Mouse (Mus musculus) kidney, adult 2 months (tissue): Measurements from ENCODE around the gene Gm9821. TPM values are rescaled to one million over a fixed set of nuclear protein-coding genes. Genes with fewer than 3 reads are reported as not detected.
A peak's percentile ranks its signal among the peaks of the same experiment; 100 is the strongest.

Experiments used
- DNase-seq: peaks from one replicate; pipeline ENCODE4 v3.0.0; 2021
- H3K27ac ChIP-seq: fragments of 200-500 bp; 2 replicates; pipeline ENCODE4 v1.5.1; 2012; ENCODE audit warnings: low read depth, low read length, control low read depth, inconsistent platforms; ENCODE audit not compliant: insufficient read depth
- H3K27me3 ChIP-seq: fragments of 200-500 bp; replicated peaks from 2 replicates; pipeline ENCODE4 v1.6.1; 2012; ENCODE audit warnings: mild to moderate bottlenecking, moderate library complexity, low read length, inconsistent platforms; ENCODE audit not compliant: control insufficient read depth, insufficient read depth
- H3K36me3 ChIP-seq: fragments of 200-500 bp; 2 replicates; pipeline ENCODE4 v1.6.1; 2012; ENCODE audit warnings: mild to moderate bottlenecking, moderate library complexity, low read length, inconsistent platforms; ENCODE audit not compliant: control insufficient read depth, insufficient read depth
- H3K4me1 ChIP-seq: fragments of 200-500 bp; 2 replicates; pipeline ENCODE4 v1.6.1; 2011; ENCODE audit warnings: low read length; ENCODE audit not compliant: control insufficient read depth, insufficient read depth
- H3K4me3 ChIP-seq: fragments of 200-500 bp; 2 replicates; pipeline ENCODE4 v1.5.1; 2011; ENCODE audit warnings: mild to moderate bottlenecking, low read depth, low read length, control low read depth; ENCODE audit not compliant: insufficient read depth
- CTCF ChIP-seq: fragments of 200-500 bp; conservative IDR thresholded peaks from 2 replicates; pipeline ENCODE4 v1.5.1; 2011; ENCODE audit warnings: low read depth, mild to moderate bottlenecking, control low read depth, low read length, moderate library complexity, mixed read lengths; ENCODE audit not compliant: insufficient read depth, insufficient read length
- POLR2A ChIP-seq: fragments of 200-500 bp; IDR thresholded peaks from one replicate; pipeline ENCODE4 v1.6.1; 2011; ENCODE audit warnings: low read depth, low read length, control low read depth
- WGBS: fragments of 180-500 bp; shearing (Covaris S2); methylation state at CpG from one replicate; pipeline ENCODE4 v1.1.7; 2018; 5-methylcytosine and 5-hydroxymethylcytosine counted together
- polyA plus RNA-seq: library from polyadenylated mRNA; depleted of rRNA; stranded (reverse); fragments of >200 nt; gene quantifications from 2 replicates; pipeline ENCODE4 v1.2.3, GENCODE M21; 2012

Gm9821 gene
- polyA plus RNA-seq, 1 experiment: not detected

DNA sequence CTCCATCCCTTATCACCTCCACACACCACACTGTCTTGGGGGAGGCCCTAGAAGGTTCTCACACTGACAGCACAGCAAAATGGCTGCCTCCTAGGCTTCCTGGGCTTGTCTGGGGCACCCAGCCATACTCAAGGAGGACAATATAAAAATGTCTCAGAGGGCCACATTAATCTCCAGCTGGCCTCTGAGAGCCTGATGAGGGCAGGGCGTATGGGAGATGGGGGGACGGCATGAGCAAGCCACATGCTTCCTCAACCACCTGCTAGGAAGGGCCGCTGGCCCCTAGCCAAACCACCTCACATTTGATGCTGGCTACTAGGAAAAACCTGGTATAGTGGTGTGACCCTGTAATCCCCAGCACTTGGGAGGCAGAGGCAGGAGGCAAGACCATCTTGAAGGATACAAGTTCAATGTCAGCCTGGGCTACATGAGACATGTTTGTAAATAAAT lies 3.3 kb downstream of the Gm9821 start:
- no peak for DNase-seq
- no peak for TF ChIP-seq POLR2A
- no peak for TF ChIP-seq CTCF
- WGBS: 63% methylated on average over 3 of the region's 3 CpGs
- Histone ChIP-seq H3K4me1 (peaks cover 14% of the 10 kb centered on the region), H3K36me3 (no peaks in the 10 kb centered on the region), H3K4me3 (no peak overlapping the region), H3K27ac (no peak overlapping the region; the same call in 1 of the 2 replicates), H3K27me3 (no peaks in the 10 kb centered on the region)

DNA sequence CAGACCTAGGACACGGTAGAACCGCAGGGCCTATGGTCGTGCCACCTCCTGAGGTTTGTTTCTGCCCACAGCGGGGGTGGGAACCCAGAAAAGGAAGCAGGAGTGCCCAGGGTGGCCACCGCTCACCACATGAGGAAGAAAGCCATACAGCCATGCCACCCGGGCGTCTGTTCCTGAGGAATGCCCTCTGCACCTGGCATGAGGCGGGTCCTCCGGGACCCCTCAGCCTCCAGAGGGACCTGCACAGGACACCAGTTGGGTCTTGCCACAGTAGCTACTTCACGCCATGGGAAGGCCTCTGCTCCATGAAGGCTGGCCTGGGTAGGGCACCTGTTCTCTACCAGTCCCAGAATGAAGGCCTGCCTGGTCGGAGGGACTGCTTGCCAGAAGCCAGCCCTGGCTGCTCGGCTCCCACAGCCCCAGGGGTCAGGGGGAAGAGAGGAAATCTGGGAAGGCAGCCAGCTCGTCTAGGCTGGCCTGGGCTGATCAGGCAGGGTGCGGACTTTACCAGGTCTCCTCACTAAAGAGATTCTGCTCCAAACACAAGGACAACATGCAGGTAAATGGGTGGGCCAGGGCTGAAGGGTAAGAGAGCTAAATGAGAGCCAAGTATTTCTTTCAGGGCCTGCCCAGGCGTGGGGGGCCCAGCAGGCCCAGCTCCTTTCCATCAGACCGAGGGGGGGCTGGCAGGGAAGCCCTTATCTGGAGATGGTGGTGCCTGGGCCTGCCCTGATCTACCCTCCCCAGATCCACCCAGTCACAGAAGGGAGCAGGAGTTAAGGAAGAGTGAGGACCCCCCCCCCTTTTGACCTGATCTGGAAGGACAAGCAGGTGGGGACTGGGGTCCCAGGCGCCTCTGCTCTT lies 4.1 kb downstream of the Gm9821 start:
- no peaks in the 10 kb centered on the region for H3K36me3 ChIP-seq
- TF ChIP-seq POLR2A (no peak), CTCF (no peak)
- H3K4me3 ChIP-seq: peak overlapping the region; percentile 7; the same call in 1 of the 2 replicates
- peak overlapping the region; percentile 54 for H3K27ac ChIP-seq
- H3K27me3 ChIP-seq: no peaks in the 10 kb centered on the region
- DNase-seq: peak; percentile 89
- H3K4me1 ChIP-seq: peaks cover 14% of the 10 kb centered on the region
- 36% methylated on average over 17 of the region's 17 CpGs for WGBS

DNA sequence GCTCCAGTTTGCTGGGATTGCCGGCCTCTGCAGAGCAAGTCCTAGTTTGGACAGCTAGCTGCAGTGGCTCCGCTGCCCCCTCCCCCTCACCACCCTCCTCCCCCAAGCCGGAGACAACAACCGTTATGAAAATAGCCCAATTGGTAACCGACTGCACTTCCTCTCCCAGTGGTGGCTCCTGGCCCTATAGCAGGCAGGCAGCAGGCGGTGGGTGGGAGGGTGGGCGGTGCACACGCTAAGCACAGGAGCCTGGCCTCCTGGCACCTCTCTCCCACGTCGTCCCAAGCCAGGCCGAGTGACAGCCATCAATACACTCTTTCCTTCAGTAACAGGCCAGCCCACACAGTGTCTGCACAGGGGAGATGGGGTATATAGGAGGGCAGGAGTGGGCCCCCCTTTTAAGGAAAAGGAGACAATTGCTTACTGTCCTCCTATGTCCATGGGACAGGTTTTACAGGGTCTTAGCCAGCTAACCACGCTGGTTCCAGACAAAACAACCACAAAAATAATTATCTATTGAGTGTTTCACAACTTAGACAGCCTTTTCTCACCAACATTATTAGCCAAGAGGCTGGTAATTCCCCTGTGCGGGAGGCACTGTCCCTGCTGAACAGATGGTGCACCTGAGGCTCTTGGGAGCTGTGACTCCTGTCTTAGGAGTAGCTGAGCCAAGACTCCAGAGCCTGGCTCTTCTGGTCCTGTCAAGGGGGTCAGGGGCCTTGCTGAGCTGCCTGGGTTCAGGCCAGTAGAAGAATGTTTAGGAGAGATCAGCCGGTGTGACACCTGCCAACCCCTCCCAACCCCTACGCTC lies 5.0 kb downstream of the Gm9821 start:
- Histone ChIP-seq H3K4me3 (peak overlapping the region; percentile 7; the same call in 1 of the 2 replicates), H3K27ac (peak overlapping the region; percentile 54; the same call in 1 of the 2 replicates), H3K27me3 (no peaks in the 10 kb centered on the region), H3K4me1 (peaks cover 14% of the 10 kb centered on the region), H3K36me3 (no peaks in the 10 kb centered on the region)
- 15% methylated on average over 15 of the region's 15 CpGs for WGBS
- no peak for TF ChIP-seq POLR2A
- no peak for TF ChIP-seq CTCF
- peak; percentile 65 for DNase-seq

DNA sequence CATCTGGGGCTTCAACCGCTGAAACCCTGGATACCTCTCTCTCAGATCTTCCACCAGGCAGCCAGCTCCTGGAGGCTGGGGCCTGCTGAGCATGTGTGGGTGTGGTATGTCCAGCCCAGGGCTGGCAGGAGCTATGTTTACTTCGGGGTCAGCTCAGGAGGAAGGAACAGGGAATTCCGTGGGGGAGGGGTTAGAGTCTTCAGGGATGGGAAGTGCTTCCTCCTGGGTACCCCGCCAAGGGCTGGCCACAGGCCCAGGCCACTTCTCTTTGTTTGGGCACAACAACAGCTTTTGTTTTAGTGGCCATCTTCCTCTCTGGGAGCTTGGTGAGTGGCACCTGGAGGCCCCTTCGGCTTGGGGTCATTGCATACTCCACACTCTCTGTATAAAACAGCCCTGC lies 8.3 kb downstream of the Gm9821 start:
- Histone ChIP-seq H3K27me3 (no peaks in the 10 kb centered on the region), H3K36me3 (no peaks in the 10 kb centered on the region), H3K4me1 (peaks cover 16% of the 10 kb centered on the region), H3K27ac (peak overlapping the region; percentile 36; the same call in 1 of the 2 replicates), H3K4me3 (no peak overlapping the region)
- WGBS: 14% methylated on average over 5 of the region's 5 CpGs
- peak; percentile 93 for DNase-seq
- TF ChIP-seq CTCF: no peak
- TF ChIP-seq POLR2A: no peak

DNA sequence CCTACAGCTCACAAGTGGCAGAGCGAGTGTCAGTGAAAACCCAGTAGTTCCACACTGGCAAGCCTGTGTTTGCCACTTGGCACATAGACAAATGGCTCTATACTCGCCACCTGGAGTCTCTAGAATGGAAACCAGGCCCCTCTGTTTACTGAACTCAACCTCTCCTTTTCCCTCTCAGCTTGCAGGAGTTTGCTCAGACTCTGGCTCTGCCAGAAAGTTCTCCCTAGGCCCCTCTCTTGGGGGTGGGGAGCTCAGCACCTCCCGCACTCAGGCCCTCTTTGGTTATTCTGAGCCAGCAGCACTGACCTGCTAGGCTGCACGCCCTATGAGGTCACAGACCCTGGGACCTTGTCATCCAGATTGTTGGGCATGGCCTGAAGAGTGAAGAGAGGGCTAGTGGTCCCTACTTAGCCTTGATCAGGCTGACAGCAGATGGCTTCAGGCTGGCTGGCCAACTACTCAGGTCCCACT lies 9.7 kb downstream of the Gm9821 start:
- H3K27ac ChIP-seq: no peak overlapping the region
- H3K4me3 ChIP-seq: no peak overlapping the region
- no peaks in the 10 kb centered on the region for H3K27me3 ChIP-seq
- H3K4me1 ChIP-seq: peaks cover 20% of the 10 kb centered on the region
- no peak for TF ChIP-seq POLR2A
- TF ChIP-seq CTCF: no peak
- no peak for DNase-seq
- 77% methylated on average over 4 of the region's 4 CpGs for WGBS
- no peaks in the 10 kb centered on the region for H3K36me3 ChIP-seq

DNA sequence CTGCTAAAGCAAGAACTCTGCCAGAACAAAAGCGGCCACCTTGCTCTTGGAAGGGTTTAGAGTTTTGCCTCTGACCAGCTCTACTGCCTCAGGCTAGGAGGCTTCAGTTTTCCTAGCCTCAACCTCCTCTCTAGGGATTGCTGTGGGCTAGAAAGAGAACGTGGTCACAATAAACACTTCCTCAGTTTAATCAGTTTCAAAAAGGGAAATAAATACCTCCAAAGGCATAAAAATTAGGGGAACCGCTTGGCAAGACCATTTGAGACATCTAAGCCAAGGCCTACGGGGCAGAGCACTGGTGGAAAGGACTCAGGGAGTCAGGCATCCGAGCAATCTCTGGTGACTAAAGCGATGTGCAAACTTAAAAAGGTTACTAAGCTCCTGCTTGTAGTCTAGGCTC lies 10.4 kb downstream of the Gm9821 start:
- DNase-seq: no peak
- no peak overlapping the region for H3K27ac ChIP-seq
- 81% methylated on average over 6 of the region's 6 CpGs for WGBS
- H3K4me3 ChIP-seq: no peak overlapping the region
- H3K27me3 ChIP-seq: no peaks in the 10 kb centered on the region
- TF ChIP-seq POLR2A: no peak
- no peak for TF ChIP-seq CTCF
- no peaks in the 10 kb centered on the region for H3K36me3 ChIP-seq
- H3K4me1 ChIP-seq: peaks cover 19% of the 10 kb centered on the region
